Mouse (Mus musculus): Measurements from ENCODE around the gene Sestd1.

GRCm38 (mm10) chr2:77286755-77287154 lies 6.4 kb upstream of the Sestd1 start:
- TF ChIP-seq POLR2A (IDR thresholded peaks at IDR 0.05; ENCODE audit: extremely low read depth, insufficient read depth, low read length) (no peak), CTCF (IDR thresholded peaks at IDR 0.05; ENCODE audit: low read depth, low read length) (no peak)

Measured in liver, adult 2 months (tissue).